Mouse (Mus musculus) CD8-positive naive resting alpha-beta T cell, adult 57 days (primary cell): Measurements from ENCODE around the gene Gm10024. TPM values are rescaled to one million over a fixed set of nuclear protein-coding genes. Genes with fewer than 3 reads are reported as not detected.

ENCODE experiments used
- total RNA-seq: library from RNA; stranded (reverse); gene quantifications from one replicate; pipeline ENCODE4 v1.2.4, GENCODE M21; 2023

Gene Gm10024
- not detected for total RNA-seq

DNA sequence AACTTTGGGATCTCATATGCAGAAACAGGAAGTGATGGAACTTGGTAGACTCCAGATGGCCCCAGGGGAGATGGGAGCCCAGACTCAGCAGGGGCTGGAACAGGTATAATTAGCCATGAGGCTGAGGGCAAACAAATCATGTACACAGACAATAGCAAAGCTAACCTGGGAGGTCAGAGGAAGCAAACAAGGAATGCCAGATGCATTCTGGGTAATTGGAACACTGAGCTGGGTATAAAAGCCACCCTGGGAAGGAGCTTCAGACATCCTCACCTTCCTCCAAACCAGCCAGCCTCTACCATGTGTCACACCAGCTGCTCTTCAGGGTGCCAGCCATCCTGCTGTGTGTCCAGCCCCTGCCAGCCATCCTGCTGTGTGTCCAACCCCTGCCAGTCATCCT, at the start of gene Gm10024:
Gm10024 (plus strand) TSS at position 301 of the 400 bp plus-strand sequence.

GRCm38 (mm10) chr10:77685895-77686664, 25.2 kb upstream of the Gm10024 start, which contains the start of gene Tspear:
Tspear (plus strand) TSS chr10:77686569.

GRCm38 (mm10) chr10:77690356-77690807, 20.9 kb upstream of the Gm10024 start, which contains the start of gene Gm19402:
Gm19402 (minus strand) TSS chr10:77690757.

DNA sequence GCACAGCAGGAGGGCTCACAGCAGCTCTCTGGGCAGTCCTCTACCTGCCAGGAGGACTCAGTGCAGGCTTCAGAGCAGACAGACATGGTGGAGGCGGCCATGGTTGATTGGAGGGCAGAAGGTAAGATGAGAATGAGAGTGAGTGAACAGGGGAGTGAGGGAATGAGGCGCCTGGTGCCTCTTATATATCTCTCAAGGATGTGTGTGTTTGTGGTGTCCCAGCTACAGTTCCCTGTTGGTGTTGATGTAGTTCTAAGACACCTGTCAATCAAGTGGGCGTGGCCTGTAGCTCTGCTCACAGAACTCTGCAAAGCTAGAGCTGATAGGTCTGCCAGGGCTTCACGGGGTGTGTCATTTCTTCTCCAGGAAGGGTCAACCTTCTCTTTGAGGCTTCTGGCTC, 14.1 kb upstream of the Gm10024 start, which contains the start of gene Gm9508:
Gm9508 (minus strand) TSS at position 101 of the 400 bp plus-strand sequence.

DNA sequence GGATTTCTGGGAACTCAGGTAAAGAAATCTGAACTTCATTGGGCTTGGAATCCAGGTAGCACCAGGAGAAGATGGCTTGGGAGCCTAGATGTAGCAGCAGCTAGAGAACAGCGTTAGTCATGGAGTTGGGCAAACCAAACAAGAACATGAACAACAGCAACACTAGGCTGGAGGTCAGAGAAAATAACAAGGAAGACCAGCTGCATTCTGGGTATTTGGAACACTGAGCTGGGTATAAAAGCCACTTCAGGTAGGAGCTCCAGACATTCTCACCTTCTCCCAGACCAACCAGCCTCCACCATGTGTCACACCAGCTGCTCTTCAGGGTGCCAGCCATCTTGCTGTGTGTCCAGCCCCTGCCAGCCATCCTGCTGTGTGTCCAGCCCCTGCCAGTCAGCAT, 4.9 kb upstream of the Gm10024 start, which contains the start of gene Gm10272:
Gm10272 (plus strand) TSS at position 301 of the 400 bp plus-strand sequence.

DNA sequence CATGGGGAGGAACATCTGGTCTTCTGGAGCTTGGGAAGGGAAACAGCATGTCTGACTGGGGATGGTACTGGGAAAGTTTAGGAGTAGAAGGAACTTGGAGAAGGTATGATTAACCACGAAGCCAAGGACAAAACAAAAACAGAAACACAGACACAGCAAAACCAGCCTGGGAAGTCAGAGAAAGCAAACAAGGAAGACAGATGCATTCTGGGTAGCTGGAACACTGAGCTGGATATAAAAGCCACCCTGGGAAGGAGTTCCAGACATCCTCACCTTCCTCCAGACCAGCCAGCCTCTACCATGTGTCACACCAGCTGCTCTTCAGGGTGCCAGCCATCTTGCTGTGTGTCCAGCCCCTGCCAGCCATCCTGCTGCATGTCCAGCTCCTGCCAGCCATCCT, 4.2 kb downstream of the Gm10024 start, which contains the start of gene Gm10142:
Gm10142 (plus strand) TSS at position 301 of the 400 bp plus-strand sequence.

DNA sequence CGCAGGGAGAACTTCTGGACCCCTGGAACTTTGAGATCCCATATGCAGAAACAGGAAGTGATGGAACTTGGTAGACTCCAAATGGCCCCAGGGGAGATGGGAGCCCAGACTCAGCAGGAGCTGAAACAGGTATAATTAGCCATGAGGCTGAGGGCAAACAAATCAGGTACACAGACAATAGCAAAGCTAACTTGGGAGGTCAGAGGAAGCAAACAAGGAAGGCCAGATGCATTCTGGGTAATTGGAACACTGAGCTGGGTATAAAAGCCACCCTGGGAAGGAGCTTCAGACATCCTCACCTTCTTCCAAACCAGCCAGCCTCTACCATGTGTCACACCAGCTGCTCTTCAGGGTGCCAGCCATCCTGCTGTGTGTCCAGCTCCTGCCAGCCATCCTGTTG, 9.0 kb downstream of the Gm10024 start, which contains the start of gene Krtap12-1:
Krtap12-1 (plus strand) TSS at position 301 of the 400 bp plus-strand sequence.

GRCm38 (mm10) chr10:77726186-77726585, 14.9 kb downstream of the Gm10024 start, which contains the start of gene Gm10100:
Gm10100 (plus strand) TSS chr10:77726486.

GRCm38 (mm10) chr10:77741924-77742688, 30.8 kb downstream of the Gm10024 start, which contains the start of gene Gm18596:
Gm18596 (minus strand) TSS chr10:77742638.

DNA sequence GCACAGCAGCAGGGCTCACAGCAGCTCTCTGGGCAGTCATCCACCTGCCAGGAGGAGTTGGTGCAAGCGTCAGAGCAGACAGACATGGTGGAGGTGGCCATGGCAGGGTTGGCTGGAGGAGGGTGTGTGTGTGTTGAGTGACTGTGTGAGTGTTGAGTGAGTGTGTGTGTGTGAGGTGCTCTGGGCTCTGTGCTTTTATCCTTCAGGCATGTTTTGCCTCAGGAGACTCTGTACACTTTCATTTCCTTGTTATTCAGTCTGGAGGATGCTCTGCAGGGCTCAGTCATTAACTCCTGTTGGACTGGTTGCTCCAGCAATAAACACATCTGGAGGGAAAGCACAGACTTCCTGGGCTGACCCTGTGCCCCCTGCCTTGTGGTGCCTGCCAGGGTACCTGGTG, 40.0 kb downstream of the Gm10024 start, which contains the start of gene Gm9736:
Gm9736 (minus strand) TSS at position 101 of the 400 bp plus-strand sequence.

GRCm38 (mm10) chr10:77759582-77759981, 48.3 kb downstream of the Gm10024 start, which contains the start of gene Gm3233:
Gm3233 (minus strand) TSS chr10:77759682.

Other genes with a start within 250 kb of the Gm10024 start
- gene Fam207a, start 195.7 kb upstream of the Gm10024 start, total RNA-seq: 28.1 TPM
- 207 TPM for gene Itgb2, start 181.2 kb upstream of the Gm10024 start, total RNA-seq
- gene Pttg1ip, start 129.7 kb upstream of the Gm10024 start, total RNA-seq: 89.3 TPM
- gene Sumo3, start 105.4 kb upstream of the Gm10024 start, total RNA-seq: 49.8 TPM
- 2.4 TPM for gene Gm49325, start 105.3 kb upstream of the Gm10024 start, total RNA-seq
- 41.4 TPM for gene Ube2g2, start 89.2 kb upstream of the Gm10024 start, total RNA-seq
- 1.2 TPM for gene Tspear, start 24.9 kb upstream of the Gm10024 start, total RNA-seq
- gene Gm19402, start 20.7 kb upstream of the Gm10024 start, total RNA-seq: not detected
- gene Gm9508, start 14.2 kb upstream of the Gm10024 start, total RNA-seq: not detected
- gene Gm10272, start 4.8 kb upstream of the Gm10024 start, total RNA-seq: not detected
- not detected for gene Gm10142, start 4.3 kb downstream of the Gm10024 start, total RNA-seq
- not detected for gene Krtap12-1, start 9.1 kb downstream of the Gm10024 start, total RNA-seq
- gene Gm10100, start 15.0 kb downstream of the Gm10024 start, total RNA-seq: not detected
- not detected for gene Gm18596, start 31.2 kb downstream of the Gm10024 start, total RNA-seq
- not detected for gene Gm9736, start 39.9 kb downstream of the Gm10024 start, total RNA-seq
- not detected for gene Gm3233, start 48.2 kb downstream of the Gm10024 start, total RNA-seq
- not detected for gene Gm3238, start 59.9 kb downstream of the Gm10024 start, total RNA-seq
- not detected for gene Gm7138, start 65.5 kb downstream of the Gm10024 start, total RNA-seq
- not detected for gene Gm3250, start 71.1 kb downstream of the Gm10024 start, total RNA-seq
- gene Gm7137, start 76.7 kb downstream of the Gm10024 start, total RNA-seq: not detected
- not detected for gene Gm9639, start 83.6 kb downstream of the Gm10024 start, total RNA-seq
- not detected for gene Gm19668, start 87.7 kb downstream of the Gm10024 start, total RNA-seq
- gene Gm9507, start 100.4 kb downstream of the Gm10024 start, total RNA-seq: not detected
- not detected for gene Gm2696, start 103.2 kb downstream of the Gm10024 start, total RNA-seq
- gene Krtap10-4, start 115.6 kb downstream of the Gm10024 start, total RNA-seq: not detected
- gene Krtap10-10, start 124.5 kb downstream of the Gm10024 start, total RNA-seq: not detected
- gene Gm36176, start 135.3 kb downstream of the Gm10024 start, total RNA-seq: not detected
- not detected for gene Gm10318, start 141.4 kb downstream of the Gm10024 start, total RNA-seq
- not detected for gene Gm3285, start 150.5 kb downstream of the Gm10024 start, total RNA-seq
- not detected for gene Lrrc3, start 191.1 kb downstream of the Gm10024 start, total RNA-seq